Mouse (Mus musculus) embryo, embryonic 9.5 days (tissue): ENCODE measurements around the gene Ctnna3.
"Not testable (repeated sequence)": the region's sequence is repeated elsewhere in the genome, so short reads cannot be mapped to it uniquely, and the experiment has no call there.

Experiments used
- DNase-seq: peaks from one replicate; pipeline ENCODE4 v3.0.0-alpha.2; 2017; ENCODE audit errors: extremely low spot score

Gene Ctnna3

GRCm38 (mm10) chr10:63429785-63430305, at the start of gene Ctnna3:
TSS of gene Ctnna3 (plus strand) at chr10:63430098.
- peak; percentile 90 for DNase-seq

GRCm38 (mm10) chr10:63381498-63382280, 48.2 kb upstream of the Ctnna3 start, which contains the start of gene Sirt1:
TSS of gene Sirt1 (minus strand) at chr10:63381704.
- no peak for DNase-seq

- peak; percentile 89 for DNase-seq
Measured at GRCm38 (mm10) chr10:63382372-63383279, 47.3 kb upstream of the Ctnna3 start, which contains the start of gene Dnajc12. TSS of gene Dnajc12 (plus strand) at chr10:63382443.

- not testable (repeated sequence) for DNase-seq
Measured at GRCm38 (mm10) chr10:63385897-63386296, 44.0 kb upstream of the Ctnna3 start.

GRCm38 (mm10) chr10:63386444-63386843, 43.5 kb upstream of the Ctnna3 start:
- peak; percentile 70 for DNase-seq

- no peak for DNase-seq
Measured at GRCm38 (mm10) chr10:63386991-63387390, 42.9 kb upstream of the Ctnna3 start.

GRCm38 (mm10) chr10:63388948-63389347, 41.0 kb upstream of the Ctnna3 start:
- DNase-seq = no peak

- DNase-seq = no peak
Measured at GRCm38 (mm10) chr10:63396963-63397362, 32.9 kb upstream of the Ctnna3 start.

- DNase-seq = no peak
Measured at GRCm38 (mm10) chr10:63402731-63403504, 27.0 kb upstream of the Ctnna3 start.

- DNase-seq = no peak
Measured at GRCm38 (mm10) chr10:63403636-63404035, 26.3 kb upstream of the Ctnna3 start.

- no peak for DNase-seq
Measured at GRCm38 (mm10) chr10:63410162-63410956, 19.5 kb upstream of the Ctnna3 start.

GRCm38 (mm10) chr10:63411674-63412073, 18.2 kb upstream of the Ctnna3 start:
- not testable (repeated sequence) for DNase-seq

GRCm38 (mm10) chr10:63412756-63413155, 17.1 kb upstream of the Ctnna3 start:
- no peak for DNase-seq

GRCm38 (mm10) chr10:63415287-63415686, 14.6 kb upstream of the Ctnna3 start:
- no peak for DNase-seq

GRCm38 (mm10) chr10:63415850-63416249, 14.0 kb upstream of the Ctnna3 start:
- DNase-seq = no peak

GRCm38 (mm10) chr10:63417061-63417460, 12.8 kb upstream of the Ctnna3 start:
- no peak for DNase-seq

- DNase-seq = peak; percentile 41
Measured at GRCm38 (mm10) chr10:63421739-63422735, 7.9 kb upstream of the Ctnna3 start, which contains the start of gene Gm7075. TSS of gene Gm7075 (minus strand) at chr10:63421789.

- no peak for DNase-seq
Measured at GRCm38 (mm10) chr10:63422736-63422992, 7.2 kb upstream of the Ctnna3 start.
